Mouse (Mus musculus) hindbrain, embryonic 11.5 days (tissue): ENCODE measurements around the gene Zeb2. TPM values are rescaled to one million over a fixed set of nuclear protein-coding genes. Genes with fewer than 3 reads are reported as not detected.

Experiments
- ATAC-seq: fragments of 200-750 bp; cut with Nextera tagmentation; 2 replicates; pipeline ENCODE4 v1.8.0; 2017; ENCODE audit warnings: mild to moderate bottlenecking, moderate TSS enrichment, moderate library complexity; ENCODE audit not compliant: low FRiP score
- DNase-seq: peaks from one replicate; pipeline ENCODE4 v3.0.0-alpha.2; 2015; ENCODE audit warnings: low spot score
- H3K27ac ChIP-seq: fragments of 300-500 bp; sonication (generic); 2 replicates; pipeline ENCODE4 v1.5.1; 2014; ENCODE audit warnings: mild to moderate bottlenecking, low read depth, low read length
- H3K27me3 ChIP-seq: fragments of 300-500 bp; sonication (generic); 2 replicates; pipeline ENCODE4 v1.6.1; 2014; ENCODE audit warnings: mild to moderate bottlenecking, low read length, moderate library complexity, mixed read lengths; ENCODE audit not compliant: control insufficient read depth, insufficient read depth
- H3K36me3 ChIP-seq: fragments of 300-500 bp; sonication (generic); 2 replicates; pipeline ENCODE4 v1.6.1; 2014; ENCODE audit warnings: mild to moderate bottlenecking, low read length, moderate library complexity, mixed read lengths; ENCODE audit not compliant: control insufficient read depth, insufficient read depth
- H3K4me1 ChIP-seq: fragments of 300-500 bp; sonication (generic); replicated peaks from 2 replicates; pipeline ENCODE4 v1.6.1; 2014; ENCODE audit warnings: low read length, mixed read lengths; ENCODE audit not compliant: control insufficient read depth, insufficient read depth
- H3K4me2 ChIP-seq: fragments of 300-500 bp; sonication (generic); replicated peaks from 2 replicates; pipeline ENCODE4 v1.6.1; 2014; ENCODE audit warnings: mild to moderate bottlenecking, low read depth, low read length
- H3K4me3 ChIP-seq: fragments of 300-500 bp; sonication (generic); 2 replicates; pipeline ENCODE4 v1.5.1; 2014; ENCODE audit warnings: low read depth, low read length
- H3K9ac ChIP-seq: fragments of 300-500 bp; sonication (generic); 2 replicates; pipeline ENCODE4 v1.6.1; 2014; ENCODE audit warnings: low read depth, low read length
- H3K9me3 ChIP-seq: fragments of 300-500 bp; sonication (generic); 2 replicates; pipeline ENCODE4 v1.6.1; 2016; ENCODE audit warnings: low read length; ENCODE audit not compliant: control insufficient read depth
- WGBS: fragments of 180-500 bp; shearing (Covaris S2); extraction: QIAGEN DNeasy Blood & Tissue Kit; methylation state at CpG from one replicate; pipeline ENCODE4 v1.1.7; 2014; 5-methylcytosine and 5-hydroxymethylcytosine counted together
- polyA plus RNA-seq: library from polyadenylated mRNA; unstranded; fragments of >200 nt; fragmentation: Nextera tagmentation; extraction: Ambion mirVana; gene quantifications from 2 replicates; pipeline ENCODE4 v1.2.1, GENCODE M21; 2014

Zeb2 gene
- polyA plus RNA-seq, 1 experiment from 2014 or later, result 58.8 TPM

GRCm38 (mm10) chr2:45096638-45097247 lies 20.5 kb downstream of the Zeb2 start:
- H3K9ac ChIP-seq, result no peak overlapping the region
- DNase-seq (peak; percentile 39), ATAC-seq (0 out of 2 replicates have a peak, but pooled peaks have one; percentile 25)
- H3K9me3 ChIP-seq, result no peaks in the 10 kb centered on the region
- no peaks in the 10 kb centered on the region for H3K36me3 ChIP-seq
- H3K4me1 ChIP-seq, result peaks cover 15% of the 10 kb centered on the region; the same call in 1 of the 2 replicates
- 34% methylated on average over 10 of the region's 10 CpGs for WGBS
- H3K4me3 ChIP-seq, result no peak overlapping the region
- H3K27me3 ChIP-seq, result no peaks in the 10 kb centered on the region
- no peak overlapping the region for H3K4me2 ChIP-seq
- peak overlapping the region; percentile 69 for H3K27ac ChIP-seq

GRCm38 (mm10) chr2:45095825-45096224 lies 21.4 kb downstream of the Zeb2 start:
- peak; percentile 48 for DNase-seq
- no peak overlapping the region for H3K4me2 ChIP-seq
- no peaks in the 10 kb centered on the region for H3K9me3 ChIP-seq
- ATAC-seq, result peak; percentile 56
- no peak overlapping the region for H3K9ac ChIP-seq
- H3K4me3 ChIP-seq, result no peak overlapping the region
- H3K4me1 ChIP-seq, result peaks cover 15% of the 10 kb centered on the region; the same call in 1 of the 2 replicates
- no peaks in the 10 kb centered on the region for H3K36me3 ChIP-seq
- H3K27ac ChIP-seq, result 0 out of 2 replicates have a peak overlapping the region, but pooled peaks have one; percentile 42
- 31% methylated on average over 9 of the region's 9 CpGs for WGBS
- no peaks in the 10 kb centered on the region for H3K27me3 ChIP-seq

DNA sequence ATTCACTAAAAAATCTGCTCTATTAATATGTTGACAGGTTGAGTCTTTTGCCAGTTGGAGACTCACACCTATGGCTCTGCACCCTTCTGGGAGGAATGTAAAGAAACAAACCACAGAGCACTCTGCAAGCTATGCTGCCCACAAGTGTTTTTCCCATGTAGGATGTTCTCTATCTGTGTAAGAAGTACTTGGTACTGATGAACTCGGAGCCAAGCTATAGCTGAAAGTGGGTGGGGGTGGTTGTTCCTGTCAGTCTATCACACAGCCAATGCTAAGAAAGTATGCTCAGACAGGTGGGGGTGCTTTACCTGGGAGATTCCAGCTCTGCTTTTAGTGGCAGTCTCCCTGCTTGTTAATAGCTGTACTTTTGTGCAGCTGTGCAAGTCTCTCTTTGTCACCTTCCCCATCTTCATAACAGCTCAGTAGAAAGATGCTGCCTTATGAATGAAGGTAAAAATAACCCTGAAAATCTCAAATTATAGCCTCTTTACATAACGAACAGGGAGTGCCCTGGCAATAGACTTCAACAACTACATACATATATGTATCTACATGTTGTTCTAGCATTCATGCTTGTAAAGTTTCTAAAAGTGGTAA lies 22.7 kb downstream of the Zeb2 start:
- H3K36me3 ChIP-seq, result no peaks in the 10 kb centered on the region
- no peak overlapping the region for H3K27ac ChIP-seq

DNA sequence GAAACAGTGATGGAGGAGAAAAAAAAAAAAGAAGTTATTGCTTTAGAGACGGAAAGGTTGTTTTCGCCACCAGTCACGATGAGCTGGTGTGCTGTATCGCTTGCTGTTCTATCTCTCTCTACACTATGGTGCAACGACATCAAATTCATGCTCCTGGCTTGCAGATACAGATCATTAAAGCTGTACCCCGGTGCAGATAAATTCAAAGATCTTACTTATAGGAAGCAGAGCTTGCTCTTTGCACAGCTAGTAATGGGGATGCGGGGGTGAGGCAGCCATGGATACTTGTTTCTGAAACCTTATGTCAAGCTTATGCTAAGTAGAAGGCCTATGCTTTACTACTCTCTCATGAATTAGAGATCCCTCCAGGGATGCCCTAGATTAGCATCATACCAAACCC lies 23.7 kb downstream of the Zeb2 start:
- no peak; the same call in 1 of the 2 replicates for ATAC-seq
- WGBS, result 93% methylated on average over 7 of the region's 7 CpGs
- H3K4me1 ChIP-seq, result peaks cover 16% of the 10 kb centered on the region

More for the DNA sequence above, 22.7 kb downstream of the Zeb2 start:
- Histone ChIP-seq H3K4me1 (peaks cover 13% of the 10 kb centered on the region), H3K4me2 (no peak overlapping the region), H3K4me3 (no peak overlapping the region), H3K27me3 (no peaks in the 10 kb centered on the region), H3K9me3 (no peaks in the 10 kb centered on the region), H3K9ac (no peak overlapping the region)
- no peak for DNase-seq
- no peak for ATAC-seq
- 87% methylated on average over 2 of the region's 2 CpGs for WGBS

DNA sequence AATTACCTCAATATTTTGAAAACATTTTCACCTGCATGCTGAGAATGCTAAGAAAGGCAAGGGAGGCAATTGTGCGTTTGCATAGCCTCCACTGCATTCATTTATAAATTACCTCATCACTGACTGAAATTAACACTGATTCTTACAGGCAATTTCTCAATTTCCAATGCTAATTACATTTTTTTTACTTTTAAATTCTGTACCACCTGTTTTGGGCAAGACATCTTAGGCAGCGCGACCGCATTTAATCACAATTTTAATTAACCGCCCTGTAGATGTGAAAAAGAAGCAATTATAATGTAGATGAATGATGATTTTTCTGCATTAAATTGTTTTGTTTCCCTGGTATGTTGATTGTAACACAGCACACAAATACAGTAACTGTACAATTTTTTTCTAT lies 24.5 kb downstream of the Zeb2 start:
- H3K27ac ChIP-seq, result no peak overlapping the region
- no peak overlapping the region for H3K9ac ChIP-seq
- no peak overlapping the region for H3K4me2 ChIP-seq
- no peaks in the 10 kb centered on the region for H3K9me3 ChIP-seq
- DNase-seq, result no peak
- H3K36me3 ChIP-seq, result no peaks in the 10 kb centered on the region
- WGBS, result 87% methylated on average over 5 of the region's 5 CpGs
- no peak for ATAC-seq
- H3K4me3 ChIP-seq, result no peak overlapping the region
- peaks cover 12% of the 10 kb centered on the region for H3K4me1 ChIP-seq
- H3K27me3 ChIP-seq, result no peaks in the 10 kb centered on the region

More for the DNA sequence above, 23.7 kb downstream of the Zeb2 start:
- Histone ChIP-seq H3K4me3 (no peak overlapping the region), H3K9ac (no peak overlapping the region), H3K36me3 (no peaks in the 10 kb centered on the region), H3K27me3 (no peaks in the 10 kb centered on the region), H3K9me3 (no peaks in the 10 kb centered on the region), H3K4me2 (no peak overlapping the region), H3K27ac (no peak overlapping the region)
- no peak for DNase-seq

GRCm38 (mm10) chr2:45090529-45091297 lies 26.5 kb downstream of the Zeb2 start:
- Histone ChIP-seq H3K27ac (no peak overlapping the region), H3K4me3 (no peak overlapping the region), H3K9ac (no peak overlapping the region), H3K27me3 (no peaks in the 10 kb centered on the region), H3K4me2 (no peak overlapping the region), H3K36me3 (no peaks in the 10 kb centered on the region), H3K4me1 (peaks cover 5% of the 10 kb centered on the region), H3K9me3 (no peaks in the 10 kb centered on the region)
- 91% methylated on average over 8 of the region's 8 CpGs for WGBS
- ATAC-seq, result no peak
- DNase-seq, result no peak

GRCm38 (mm10) chr2:45089251-45089530 lies 28.0 kb downstream of the Zeb2 start:
- Histone ChIP-seq H3K4me2 (no peak overlapping the region), H3K4me3 (no peak overlapping the region), H3K27ac (peak overlapping the region; percentile 59; the same call in 1 of the 2 replicates), H3K27me3 (no peaks in the 10 kb centered on the region), H3K9me3 (no peaks in the 10 kb centered on the region), H3K4me1 (peaks cover 5% of the 10 kb centered on the region), H3K9ac (no peak overlapping the region), H3K36me3 (no peaks in the 10 kb centered on the region)
- WGBS, result 64% methylated on average over 3 of the region's 3 CpGs
- ATAC-seq, result no peak
- DNase-seq, result no peak

GRCm38 (mm10) chr2:45088435-45089250 lies 28.6 kb downstream of the Zeb2 start:
- Histone ChIP-seq H3K27me3 (no peaks in the 10 kb centered on the region), H3K4me3 (no peak overlapping the region), H3K4me2 (no peak overlapping the region), H3K4me1 (peaks cover 5% of the 10 kb centered on the region), H3K27ac (peak overlapping the region; percentile 21; the same call in 1 of the 2 replicates), H3K9ac (no peak overlapping the region), H3K9me3 (no peaks in the 10 kb centered on the region), H3K36me3 (no peaks in the 10 kb centered on the region)
- 23% methylated on average over 15 of the region's 15 CpGs for WGBS
- DNase-seq, result peak; percentile 35
- ATAC-seq, result peak; percentile 59; the same call in 1 of the 2 replicates
